Mouse (Mus musculus) urinary bladder, postnatal 4 days (tissue): ENCODE results near the gene Hectd3.

Source experiments
- DNase-seq, 2 experiments: peaks; one replicate each; pipeline ENCODE4 v3.0.0; 2021 to 2022; ENCODE audit warnings: low spot score in 2 of 2

Hectd3 gene

DNA sequence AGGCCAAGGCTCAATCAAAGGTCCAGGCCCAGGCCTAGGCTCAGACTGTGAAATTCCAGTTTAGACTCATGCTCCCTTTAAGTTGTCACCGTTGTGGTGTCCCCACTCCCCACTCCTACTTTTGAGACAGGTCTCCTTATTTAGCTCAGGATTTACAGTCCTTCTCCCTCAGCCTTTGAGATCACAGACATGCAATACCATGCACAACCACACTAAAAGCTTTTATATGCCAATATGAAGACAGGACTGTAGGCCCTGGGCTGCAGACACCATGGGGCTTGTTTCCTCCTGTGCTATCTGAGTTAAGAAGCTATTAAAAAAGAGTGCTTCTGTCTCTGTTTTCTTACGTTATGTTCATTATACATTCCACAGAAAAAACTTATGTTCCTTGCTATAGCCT is 22.6 kb downstream of the Hectd3 start:
- no peak for DNase-seq

DNA sequence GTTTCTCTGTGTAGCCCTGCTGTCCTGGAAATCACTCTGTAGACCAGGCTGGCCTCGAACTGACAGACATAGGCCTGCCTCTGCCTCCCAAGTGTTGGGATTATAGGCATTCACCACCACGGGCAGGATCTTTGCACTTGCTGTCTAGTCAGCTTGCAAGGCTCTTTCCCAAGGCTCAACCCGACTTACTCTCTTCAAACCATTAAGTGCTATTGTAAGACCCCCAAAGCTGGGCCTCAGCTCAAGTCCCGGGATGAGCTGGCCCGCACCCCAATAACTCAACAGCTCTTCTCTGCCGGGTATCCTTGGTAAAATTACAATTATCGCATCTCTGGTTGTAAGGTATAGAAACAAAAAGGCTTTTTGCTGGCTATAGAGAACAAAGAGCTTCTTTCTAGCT is 23.2 kb downstream of the Hectd3 start:
- no peak for DNase-seq

DNA sequence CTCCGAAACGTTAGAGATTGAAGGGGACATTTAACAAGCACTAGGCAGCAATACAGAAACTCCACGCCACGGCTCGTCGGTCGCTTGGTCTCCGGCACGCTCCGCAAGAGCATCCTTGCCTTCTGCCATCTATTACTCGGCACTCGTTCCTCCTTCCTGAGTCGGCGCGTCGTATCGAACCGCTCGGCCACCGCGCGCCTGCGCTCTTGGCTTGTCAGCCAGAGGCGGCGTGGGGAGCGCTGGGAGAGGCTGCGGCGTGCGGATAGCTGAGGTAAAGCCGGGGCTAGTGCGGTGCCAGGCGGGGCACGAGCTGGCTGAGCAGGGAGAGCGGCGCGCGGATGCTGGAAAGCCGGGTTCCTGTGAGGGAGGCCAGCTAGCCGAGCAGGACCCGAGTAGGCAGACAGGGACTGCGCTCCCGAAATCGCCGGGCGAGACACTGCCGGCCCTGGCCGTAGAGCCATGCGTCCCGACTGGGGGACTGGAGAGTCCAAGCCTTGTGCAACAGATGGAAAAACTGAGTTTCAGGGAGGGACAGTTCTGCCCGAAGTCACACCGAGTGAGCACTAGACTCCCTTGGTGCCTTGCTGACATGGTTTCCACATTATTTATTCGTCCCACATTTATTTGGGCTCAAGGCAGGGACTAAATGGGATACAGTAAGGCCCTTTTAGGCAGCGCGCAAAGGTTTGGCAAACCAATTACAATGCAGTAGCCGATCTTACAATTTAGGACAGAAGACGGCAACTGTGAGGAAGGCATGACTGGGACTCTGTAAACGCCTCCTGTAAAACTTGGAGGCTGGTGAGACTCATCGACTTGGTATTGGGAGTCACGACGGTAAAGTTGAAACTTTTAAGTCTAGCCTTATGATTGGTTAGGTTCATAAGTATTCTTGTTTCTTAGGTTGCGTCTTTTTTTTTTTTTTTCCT is 24.4 kb downstream of the Hectd3 start, which contains the start of gene Eif2b3:
TSS of gene Eif2b3 (plus strand) at position 197 of the 929 bp plus-strand sequence.
- peak; percentile 82 to 88 for DNase-seq

DNA sequence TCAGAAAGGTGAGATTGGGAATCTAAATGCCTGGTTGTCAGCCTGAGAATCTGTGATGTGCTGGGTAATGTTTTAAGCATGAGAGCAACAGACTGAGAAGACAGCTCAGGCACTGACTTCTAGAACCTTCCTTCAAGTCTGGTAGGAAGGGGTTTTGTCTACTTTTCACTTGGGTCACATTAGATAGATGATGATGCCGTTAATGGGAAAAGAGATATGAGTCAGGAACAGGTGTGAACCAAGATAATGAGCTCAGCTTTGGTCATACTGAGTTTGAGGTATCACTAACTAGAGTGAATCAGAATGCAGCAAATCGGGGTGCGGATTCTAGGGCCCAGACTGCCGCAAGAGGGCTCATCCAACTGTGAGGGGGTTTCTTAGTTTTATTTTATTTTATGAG is 28.4 kb downstream of the Hectd3 start:
- no peak for DNase-seq

DNA sequence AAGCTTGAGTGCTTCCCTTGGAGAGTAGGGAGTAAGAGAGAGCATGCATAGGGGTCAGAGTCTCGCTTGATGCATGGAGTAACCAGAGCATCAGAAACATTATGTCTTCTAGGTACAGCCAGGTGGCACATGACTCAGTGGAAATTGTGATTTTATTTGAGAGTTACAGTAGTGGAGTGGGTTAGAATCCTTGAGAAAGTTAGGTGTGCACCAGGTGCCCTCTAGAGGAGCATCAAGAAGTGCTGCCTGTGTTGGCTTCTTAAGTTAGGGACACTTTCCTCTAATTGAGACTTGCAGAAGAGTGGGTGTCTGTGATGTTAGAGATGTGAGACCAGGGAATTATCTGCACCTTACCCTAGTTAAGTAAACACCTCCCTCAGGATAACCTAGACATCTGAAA is 36.0 kb downstream of the Hectd3 start:
- no peak for DNase-seq

DNA sequence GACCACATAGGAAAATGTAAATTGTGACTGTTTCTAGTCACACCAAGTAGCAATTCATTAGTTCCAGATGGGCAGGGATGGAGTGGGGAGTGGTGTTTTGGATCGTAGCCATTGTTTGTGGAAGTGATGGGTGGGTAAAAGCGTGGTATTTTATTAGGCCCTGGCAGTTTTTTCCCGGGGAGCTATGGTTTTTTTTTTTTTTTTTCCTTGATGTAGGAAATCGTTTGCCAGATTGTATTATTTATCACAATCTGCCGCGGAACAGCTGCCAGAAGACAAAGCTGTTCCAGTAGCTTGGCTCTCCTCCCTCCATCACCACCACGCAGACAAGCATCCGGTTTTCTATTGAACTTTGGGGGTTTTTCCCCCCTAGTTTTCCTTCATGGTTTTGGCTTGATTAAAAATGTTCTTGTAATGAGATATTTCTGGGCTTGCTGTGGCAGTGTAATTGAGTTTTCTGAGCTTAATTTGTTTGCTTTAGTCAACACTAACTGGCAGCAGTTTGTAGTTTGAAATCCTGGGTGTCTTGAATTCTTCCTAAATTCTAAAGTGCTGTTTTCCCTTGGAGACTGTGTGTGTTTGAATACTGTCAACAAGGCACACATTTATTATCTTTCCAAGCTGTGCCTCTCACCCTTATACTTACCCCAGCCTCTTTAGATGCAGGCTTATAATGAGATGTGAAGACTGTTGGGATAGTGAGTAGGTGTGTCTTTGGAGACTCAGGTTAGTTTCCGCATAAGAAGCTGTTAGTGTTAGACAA is 45.0 kb downstream of the Hectd3 start:
- peak in 1 of 2 experiments; percentile 23 for DNase-seq

DNA sequence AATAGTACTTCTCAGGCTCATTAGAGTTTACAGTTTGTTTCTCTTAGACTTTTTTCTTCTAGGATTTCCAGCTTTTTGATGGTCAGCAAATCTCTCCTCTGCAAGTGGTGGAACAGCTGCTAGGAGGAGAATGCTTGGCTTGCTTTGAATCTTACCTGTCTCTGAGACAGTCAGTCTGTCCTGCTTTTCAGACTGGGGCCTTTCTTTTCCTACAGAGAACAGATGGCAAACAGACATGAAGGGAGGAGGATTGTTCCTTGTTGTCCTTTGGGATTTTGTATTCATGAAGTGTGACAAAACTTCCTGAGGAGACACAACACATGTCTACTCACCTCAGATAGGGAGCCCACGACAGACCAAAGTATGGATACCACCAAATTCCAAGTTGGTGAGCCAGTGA is 45.7 kb downstream of the Hectd3 start:
- no peak for DNase-seq

DNA sequence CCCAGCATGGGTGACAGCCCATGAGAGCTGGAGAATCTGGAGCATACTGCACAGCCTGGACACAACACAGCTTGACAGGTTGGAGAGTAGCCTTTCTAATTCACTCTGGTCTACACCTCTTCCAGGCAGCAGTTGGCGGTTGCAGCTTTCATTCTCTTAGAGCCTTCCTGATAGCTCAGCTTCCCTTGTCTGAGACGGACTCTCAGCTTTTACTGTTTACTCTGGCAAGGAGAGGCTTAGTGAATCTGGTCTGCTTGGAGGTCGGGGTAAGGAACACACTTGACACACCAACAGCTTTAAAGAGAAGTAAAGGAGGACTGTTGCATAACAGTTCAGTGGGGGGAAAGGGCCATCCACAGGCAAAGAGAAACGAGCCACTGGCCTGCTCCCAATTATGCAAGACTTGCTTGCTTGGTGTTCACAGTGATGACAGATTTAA is 46.2 kb downstream of the Hectd3 start:
- DNase-seq, result no peak

DNA sequence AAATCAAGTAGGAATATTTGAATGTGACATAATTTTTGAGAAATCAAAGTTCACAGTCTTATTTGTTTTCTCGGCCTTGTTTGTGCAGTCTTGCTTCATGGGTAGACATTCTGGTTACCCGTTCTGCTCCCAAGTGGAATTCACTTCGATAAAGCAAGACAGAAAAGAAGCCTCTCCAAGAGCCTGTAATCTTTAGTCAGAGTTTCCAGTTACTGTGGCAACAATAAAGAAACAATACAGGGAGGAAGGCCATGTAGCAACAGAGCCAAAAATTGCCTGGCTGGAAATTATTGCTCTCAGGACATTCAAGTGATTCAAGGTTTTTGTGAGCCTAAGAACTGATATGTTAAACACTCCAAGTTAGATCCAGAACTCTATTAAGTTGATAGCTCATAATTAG is 53.7 kb downstream of the Hectd3 start:
- DNase-seq, result peak in 1 of 2 experiments; percentile 21

DNA sequence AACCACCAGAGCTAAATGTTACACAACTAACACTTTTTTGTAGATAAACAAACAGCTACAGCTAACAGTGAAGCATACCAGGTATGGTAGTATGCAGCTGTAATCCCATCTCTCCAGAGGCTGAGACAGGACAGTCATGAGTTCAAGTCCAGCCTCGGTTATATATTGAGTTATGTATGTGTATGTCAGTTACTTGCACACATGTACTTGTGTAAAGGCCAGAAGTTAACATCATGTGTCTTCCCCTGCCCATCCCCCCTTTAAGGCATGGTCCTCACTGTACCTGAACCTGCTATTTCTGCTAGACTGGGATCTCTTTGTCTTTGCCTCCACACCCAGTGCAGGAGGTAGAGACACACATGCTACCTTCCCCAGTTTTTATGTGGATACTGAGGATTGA is 54.4 kb downstream of the Hectd3 start:
- no peak for DNase-seq

DNA sequence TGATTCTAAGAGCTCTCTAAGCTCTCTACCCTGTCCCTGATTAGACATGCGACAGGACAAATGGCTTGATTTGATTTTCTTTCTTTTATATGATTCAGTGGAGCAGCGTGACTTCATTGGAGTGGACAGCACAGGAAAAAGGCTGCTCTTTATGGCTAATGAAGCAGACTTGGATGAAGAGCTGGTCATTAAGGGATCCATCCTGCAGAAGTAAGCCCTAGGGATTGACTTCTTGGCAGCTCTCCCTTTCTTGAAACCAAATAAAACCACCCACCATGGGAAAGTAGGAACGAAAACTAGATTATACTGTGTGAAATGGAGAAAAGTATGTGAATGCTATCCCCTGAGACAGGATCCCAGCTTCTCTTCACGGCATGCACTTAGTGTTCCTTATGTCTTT is 57.5 kb downstream of the Hectd3 start:
- DNase-seq, result peak in 1 of 2 experiments; percentile 20

DNA sequence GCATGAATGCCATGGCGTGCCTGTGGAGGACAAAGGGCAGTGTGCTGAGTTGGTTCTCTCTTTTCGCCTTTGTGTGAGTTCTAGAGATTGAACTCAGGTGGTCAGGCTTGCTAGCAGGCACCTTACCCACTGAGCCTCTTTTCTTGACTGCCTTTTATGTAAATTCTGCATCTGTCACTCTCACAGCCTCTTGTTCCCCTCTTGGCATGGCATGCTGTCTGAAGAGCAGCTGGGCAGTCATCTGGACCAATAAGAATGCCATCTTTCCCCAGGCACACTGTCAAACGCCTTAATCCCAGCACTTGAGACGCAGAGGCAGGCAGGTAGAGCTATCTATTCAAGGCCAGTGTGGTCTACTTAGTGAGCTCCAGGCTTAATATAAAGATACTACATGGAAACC is 58.8 kb downstream of the Hectd3 start:
- no peak for DNase-seq
